19 mouse cellular contexts compared by ENCODE assay signal in genomic region chr2:18699401-18699990, GRCm38 (mm10). TPM values are rescaled to one million over a fixed set of nuclear protein-coding genes. Genes with fewer than 3 reads are reported as not detected.
DNase-seq lines count a peak whose midpoint lies in the region; ATAC-seq and TF ChIP-seq lines count a peak whose summit lies in the region.
"Had no signal": no experiment of that assay in that cellular context is flagged by ENCODE, and none has a peak within 500 bp of the region (broad histone marks: within the 10 kb centered on the region; RNA-seq: fewer than 3 reads in every experiment).

No protein-coding gene starts in this region.

- no peak for ATAC-seq in hindbrain, embryonic 11.5 days (ENCODE audit: low FRiP score)
- no peak for ATAC-seq in hindbrain, embryonic 13.5 days (ENCODE audit: low FRiP score)
- ATAC-seq: forebrain, embryonic 13.5 days; hindbrain, postnatal 0 days had no signal

- no peak overlapping the region for H3K4me2 ChIP-seq in hindbrain, embryonic 11.5 days (replicated peaks; ENCODE audit: low read depth, low read length)
- no peak overlapping the region for H3K4me2 ChIP-seq in hindbrain, embryonic 13.5 days
- H3K4me2 ChIP-seq: embryonic facial prominence, embryonic 12.5 days had no signal

- no peaks in the 10 kb centered on the region for H3K4me1 ChIP-seq in hindbrain, embryonic 11.5 days (replicated peaks; ENCODE audit: control insufficient read depth, insufficient read depth, low read length)
- peaks cover 11% of the 10 kb centered on the region for H3K4me1 ChIP-seq in hindbrain, embryonic 13.5 days (replicated peaks)
- peaks cover 12% of the 10 kb centered on the region for H3K4me1 ChIP-seq in testis, adult 2 months (ENCODE audit: control insufficient read depth, insufficient read depth, low read length)

- peaks cover 52% of the 10 kb centered on the region for H3K27me3 ChIP-seq in hindbrain, embryonic 11.5 days (ENCODE audit: control insufficient read depth, insufficient read depth, low read length)
- peaks cover 77% of the 10 kb centered on the region for H3K27me3 ChIP-seq in hindbrain, embryonic 13.5 days
- peaks cover 4% of the 10 kb centered on the region; the same call in 1 of the 2 replicates for H3K27me3 ChIP-seq in testis, adult 2 months (ENCODE audit: control insufficient read depth, insufficient read depth, low read length)
- peaks cover 2% of the 10 kb centered on the region for H3K27me3 ChIP-seq in splenic B cell, adult 2 months (ENCODE audit: control insufficient read depth, insufficient read depth, low read length, poor library complexity, severe bottlenecking)

- no peak overlapping the region for H3K9ac ChIP-seq in hindbrain, embryonic 11.5 days (ENCODE audit: low read depth, low read length)
- no peak overlapping the region for H3K9ac ChIP-seq in hindbrain, embryonic 13.5 days
- H3K9ac ChIP-seq: embryonic facial prominence, embryonic 12.5 days; forebrain, embryonic 13.5 days; lung, embryonic 14.5 days had no signal

- DNase-seq in embryo, embryonic 11 days, result peak; percentile 24
- no peak for DNase-seq in embryo, embryonic 10 days (ENCODE audit: low spot score)
- DNase-seq in hindbrain, embryonic 11.5 days (ENCODE audit: low spot score), result peak; percentile 61
- no peak for DNase-seq in testis, postnatal 10 days (ENCODE audit: low spot score)
- peak; percentile 11 for DNase-seq in splenic B cell, adult 2 months (ENCODE audit: low read depth, low spot score)
- DNase-seq in left cerebral cortex, adult 8-10 months (ENCODE audit: low spot score in 2 of 2), result no peak
- DNase-seq: adrenal gland, postnatal 25 days; cerebellum, adult 11 months; gastrocnemius, postnatal 25 days; right cerebral cortex, postnatal 14 days; thymus, postnatal 14 days had no signal

- H3K4me3 ChIP-seq in hindbrain, embryonic 11.5 days (ENCODE audit: low read depth, low read length), result no peak overlapping the region
- no peak overlapping the region for H3K4me3 ChIP-seq in hindbrain, embryonic 13.5 days
- peak overlapping the region; percentile 89 for H3K4me3 ChIP-seq in testis, adult 2 months (ENCODE audit: control insufficient read depth, low read depth, low read length)

- H3K27ac ChIP-seq in hindbrain, embryonic 11.5 days (ENCODE audit: low read depth, low read length), result no peak overlapping the region
- no peak overlapping the region for H3K27ac ChIP-seq in hindbrain, embryonic 13.5 days
- H3K27ac ChIP-seq in testis, adult 2 months (ENCODE audit: control insufficient read depth, insufficient read depth, low read depth, low read length), result peak overlapping the region; percentile 45; the same call in 1 of the 2 replicates
- H3K27ac ChIP-seq: embryonic facial prominence, embryonic 12.5 days; forebrain, embryonic 13.5 days; hindbrain, postnatal 0 days had no signal

- H3K9me3 ChIP-seq in hindbrain, embryonic 11.5 days (ENCODE audit: control insufficient read depth, low read length), result no peaks in the 10 kb centered on the region
- no peaks in the 10 kb centered on the region for H3K9me3 ChIP-seq in hindbrain, embryonic 13.5 days
- H3K9me3 ChIP-seq: embryonic facial prominence, embryonic 12.5 days; forebrain, embryonic 13.5 days had no signal

- under 1% methylated on average over 11 of the region's 11 CpGs for WGBS in hindbrain, embryonic 11.5 days
- 1% methylated on average over 11 of the region's 11 CpGs for WGBS in hindbrain, embryonic 13.5 days

- no peak for TF ChIP-seq CTCF in testis, adult 2 months (IDR thresholded peaks at IDR 0.05; ENCODE audit: control insufficient read depth, insufficient read depth, insufficient replicate concordance, low read depth, low read length)

- no peak for TF ChIP-seq POLR2A in testis, adult 2 months (IDR thresholded peaks at IDR 0.05; ENCODE audit: control insufficient read depth, low read depth, low read length)

- H3K36me3 ChIP-seq in hindbrain, embryonic 11.5 days (ENCODE audit: control insufficient read depth, insufficient read depth, low read length), result no peaks in the 10 kb centered on the region
- H3K36me3 ChIP-seq in hindbrain, embryonic 13.5 days, result no peaks in the 10 kb centered on the region
- H3K36me3 ChIP-seq in testis, adult 2 months (ENCODE audit: control insufficient read depth, insufficient read depth, low read length), result no peaks in the 10 kb centered on the region
- no peaks in the 10 kb centered on the region for H3K36me3 ChIP-seq in splenic B cell, adult 2 months (ENCODE audit: control insufficient read depth, insufficient read depth, low read length, poor library complexity, severe bottlenecking)
- H3K36me3 ChIP-seq: embryonic facial prominence, embryonic 12.5 days; G1E had no signal

RNA-seq across cellular contexts. Expression of gene Spag6, which starts 5.7 kb away (rescaled TPM):
- 0.98 and 1.2 TPM in 2 replicates for polyA plus RNA-seq in hindbrain, embryonic 11.5 days (2014; fragmentation: Nextera tagmentation; extraction: Ambion mirVana)
- 0.16 and 0.32 TPM in 2 replicates for polyA plus RNA-seq in hindbrain, embryonic 13.5 days (2015; fragmentation: Nextera tagmentation; extraction: Ambion mirVana)
- polyA plus RNA-seq in testis, adult 2 months (2012; rRNA removed), result 97.3 and 108 TPM in 2 replicates
- 10 to 100 TPM in 2 of 4 experiments, 1 to 10 TPM in 2; 8.9 to 13.3 (median 10.2) TPM for total RNA-seq in left cerebral cortex, adult 8-10 months (2022)
- total RNA-seq: hindbrain, postnatal 0 days had no signal
- polyA plus RNA-seq: kidney, embryonic 16.5 days had no signal

RNA-seq across cellular contexts. Expression of gene Bmi1, which starts 22.7 kb away (rescaled TPM):
- 40.6 and 48.8 TPM in 2 replicates for polyA plus RNA-seq in hindbrain, embryonic 11.5 days (2014; fragmentation: Nextera tagmentation; extraction: Ambion mirVana)
- 30.5 and 32.7 TPM in 2 replicates for polyA plus RNA-seq in hindbrain, embryonic 13.5 days (2015; fragmentation: Nextera tagmentation; extraction: Ambion mirVana)
- 113 and 166 TPM in 2 replicates for polyA plus RNA-seq in testis, adult 2 months (2012; rRNA removed)
- 10 to 100 TPM; 45.0 to 53.8 (median 49.1) TPM for total RNA-seq in left cerebral cortex, adult 8-10 months (2022)

RNA-seq across cellular contexts. Expression of gene Commd3, which starts 27.3 kb away (rescaled TPM):
- 152 and 161 TPM in 2 replicates for polyA plus RNA-seq in hindbrain, embryonic 11.5 days (2014; fragmentation: Nextera tagmentation; extraction: Ambion mirVana)
- 207 and 214 TPM in 2 replicates for polyA plus RNA-seq in hindbrain, embryonic 13.5 days (2015; fragmentation: Nextera tagmentation; extraction: Ambion mirVana)
- polyA plus RNA-seq in testis, adult 2 months (2012; rRNA removed), result 45.1 and 58.2 TPM in 2 replicates
- 100 to 1,000 TPM in 1 of 4 experiments, 10 to 100 TPM in 3; 85.0 to 101 (median 91.1) TPM for total RNA-seq in left cerebral cortex, adult 8-10 months (2022)

Comparison
In these comparisons a context has a peak if more than half of its experiments do, and no peak if none do; other contexts are left out.
1. DNase-seq: peak in embryo, embryonic 11 days (single experiment), hindbrain, embryonic 11.5 days (single experiment) and splenic B cell, adult 2 months (single experiment); none in embryo, embryonic 10 days (single experiment), testis, postnatal 10 days (single experiment) and left cerebral cortex, adult 8-10 months (0 of 2).
2. RNA of gene Spag6, which starts 5.7 kb away (polyA plus RNA-seq): 97.3 to 108 TPM in testis, adult 2 months; 0.98 to 1.2 TPM in hindbrain, embryonic 11.5 days and 0.16 to 0.32 TPM in hindbrain, embryonic 13.5 days; every median in the first group is over 10 times any median in the second.